Mouse (Mus musculus) heart, embryonic 12.5 days (tissue): Measurements from ENCODE around the gene Opn5. TPM values are rescaled to one million over a fixed set of nuclear protein-coding genes. Genes with fewer than 3 reads are reported as not detected.

Experiments
- ATAC-seq: fragments of 200-750 bp; cut with Nextera tagmentation; 2 replicates; pipeline ENCODE4 v1.8.0; 2017; ENCODE audit warnings: moderate TSS enrichment, moderate library complexity; ENCODE audit not compliant: insufficient number of reproducible peaks, low FRiP score
- H3K27ac ChIP-seq: fragments of 300-500 bp; sonication (generic); 2 replicates; pipeline ENCODE4 v1.5.1; 2016; ENCODE audit warnings: mild to moderate bottlenecking, moderate library complexity; ENCODE audit not compliant: poor library complexity, severe bottlenecking
- H3K27me3 ChIP-seq: fragments of 300-500 bp; sonication (generic); replicated peaks from 2 replicates; pipeline ENCODE4 v1.6.1; 2016; ENCODE audit warnings: mild to moderate bottlenecking, moderate library complexity
- H3K36me3 ChIP-seq: fragments of 300-500 bp; sonication (generic); 2 replicates; pipeline ENCODE4 v1.6.1; 2016; ENCODE audit warnings: mild to moderate bottlenecking, moderate library complexity
- H3K4me1 ChIP-seq: fragments of 300-500 bp; sonication (generic); replicated peaks from 2 replicates; pipeline ENCODE4 v1.6.1; 2016; ENCODE audit warnings: mild to moderate bottlenecking
- H3K4me2 ChIP-seq: fragments of 300-500 bp; sonication (generic); 2 replicates; pipeline ENCODE4 v1.6.1; 2016; ENCODE audit warnings: mild to moderate bottlenecking, moderate library complexity
- H3K4me3 ChIP-seq: fragments of 300-500 bp; sonication (generic); 2 replicates; pipeline ENCODE4 v1.5.1; 2016; ENCODE audit warnings: mild to moderate bottlenecking
- H3K9ac ChIP-seq: fragments of 300-500 bp; sonication (generic); 2 replicates; pipeline ENCODE4 v1.6.1; 2016; ENCODE audit warnings: mild to moderate bottlenecking, moderate library complexity
- H3K9me3 ChIP-seq: fragments of 300-500 bp; sonication (generic); replicated peaks from 2 replicates; pipeline ENCODE4 v1.6.1; 2016; ENCODE audit warnings: mild to moderate bottlenecking, moderate library complexity
- WGBS: fragments of 180-500 bp; shearing (Covaris S2); methylation state at CpG from one replicate; pipeline ENCODE4 v1.1.7; 2016; 5-methylcytosine and 5-hydroxymethylcytosine counted together
- polyA plus RNA-seq: library from polyadenylated mRNA; unstranded; fragments of >200 nt; fragmentation: Nextera tagmentation; extraction: Ambion mirVana; gene quantifications from 2 replicates; pipeline ENCODE4 v1.2.1, GENCODE M21; 2016

Opn5 gene
- polyA plus RNA-seq, 1 experiment from 2014 or later: not detected

GRCm38 (mm10) chr17:42580623-42581022 is 30.6 kb downstream of the Opn5 start:
- H3K4me3 ChIP-seq: no peak overlapping the region
- no peaks in the 10 kb centered on the region for H3K36me3 ChIP-seq
- ATAC-seq: no peak
- H3K9ac ChIP-seq: no peak overlapping the region
- 67% methylated on average over 4 of the region's 4 CpGs for WGBS
- no peaks in the 10 kb centered on the region for H3K27me3 ChIP-seq
- no peak overlapping the region for H3K4me2 ChIP-seq
- no peak overlapping the region for H3K27ac ChIP-seq
- no peaks in the 10 kb centered on the region for H3K9me3 ChIP-seq
- H3K4me1 ChIP-seq: 0 out of 2 replicates have a peak, but pooled peaks cover 2% of the 10 kb centered on the region

GRCm38 (mm10) chr17:42580196-42580595 is 31.0 kb downstream of the Opn5 start:
- H3K9me3 ChIP-seq: no peaks in the 10 kb centered on the region
- WGBS: 76% methylated on average over 3 of the region's 3 CpGs
- no peak overlapping the region for H3K9ac ChIP-seq
- H3K27me3 ChIP-seq: no peaks in the 10 kb centered on the region
- H3K4me2 ChIP-seq: no peak overlapping the region
- ATAC-seq: no peak
- no peak overlapping the region for H3K4me3 ChIP-seq
- no peak overlapping the region for H3K27ac ChIP-seq
- H3K4me1 ChIP-seq: 0 out of 2 replicates have a peak, but pooled peaks cover 2% of the 10 kb centered on the region
- H3K36me3 ChIP-seq: no peaks in the 10 kb centered on the region

- H3K36me3 ChIP-seq: no peaks in the 10 kb centered on the region
- H3K27me3 ChIP-seq: no peaks in the 10 kb centered on the region
- ATAC-seq: peak; percentile 75
- H3K9me3 ChIP-seq: no peaks in the 10 kb centered on the region
- H3K4me3 ChIP-seq: no peak overlapping the region
- H3K4me1 ChIP-seq: 0 out of 2 replicates have a peak, but pooled peaks cover 2% of the 10 kb centered on the region
- no peak overlapping the region for H3K9ac ChIP-seq
- H3K4me2 ChIP-seq: no peak overlapping the region
- H3K27ac ChIP-seq: peak overlapping the region; percentile 36; the same call in 1 of the 2 replicates
- 24% methylated on average over 6 of the region's 6 CpGs for WGBS
Observed at GRCm38 (mm10) chr17:42576671-42577168, 34.5 kb downstream of the Opn5 start.

- Histone ChIP-seq H3K9me3 (no peaks in the 10 kb centered on the region), H3K4me3 (no peak overlapping the region), H3K4me2 (no peak overlapping the region), H3K27me3 (no peaks in the 10 kb centered on the region), H3K36me3 (no peaks in the 10 kb centered on the region), H3K4me1 (0 out of 2 replicates have a peak, but pooled peaks cover 2% of the 10 kb centered on the region), H3K9ac (no peak overlapping the region), H3K27ac (no peak overlapping the region)
- 78% methylated on average over 8 of the region's 8 CpGs for WGBS
- no peak for ATAC-seq
Observed at GRCm38 (mm10) chr17:42573786-42574185, 37.4 kb downstream of the Opn5 start.

GRCm38 (mm10) chr17:42549578-42549977 is 61.6 kb downstream of the Opn5 start:
- Histone ChIP-seq H3K9ac (no peak overlapping the region), H3K9me3 (no peaks in the 10 kb centered on the region), H3K36me3 (no peaks in the 10 kb centered on the region), H3K4me3 (no peak overlapping the region), H3K27ac (no peak overlapping the region), H3K27me3 (no peaks in the 10 kb centered on the region), H3K4me1 (no peaks in the 10 kb centered on the region), H3K4me2 (no peak overlapping the region)
- WGBS: 79% methylated on average over 2 of the region's 2 CpGs
- no peak for ATAC-seq

GRCm38 (mm10) chr17:42530147-42530546 is 81.0 kb downstream of the Opn5 start:
- Histone ChIP-seq H3K27ac (no peak overlapping the region), H3K4me1 (no peaks in the 10 kb centered on the region), H3K9ac (no peak overlapping the region), H3K9me3 (no peaks in the 10 kb centered on the region), H3K27me3 (no peaks in the 10 kb centered on the region), H3K36me3 (no peaks in the 10 kb centered on the region), H3K4me3 (no peak overlapping the region), H3K4me2 (no peak overlapping the region)
- no peak for ATAC-seq
- 55% methylated on average over 5 of the region's 5 CpGs for WGBS

DNA sequence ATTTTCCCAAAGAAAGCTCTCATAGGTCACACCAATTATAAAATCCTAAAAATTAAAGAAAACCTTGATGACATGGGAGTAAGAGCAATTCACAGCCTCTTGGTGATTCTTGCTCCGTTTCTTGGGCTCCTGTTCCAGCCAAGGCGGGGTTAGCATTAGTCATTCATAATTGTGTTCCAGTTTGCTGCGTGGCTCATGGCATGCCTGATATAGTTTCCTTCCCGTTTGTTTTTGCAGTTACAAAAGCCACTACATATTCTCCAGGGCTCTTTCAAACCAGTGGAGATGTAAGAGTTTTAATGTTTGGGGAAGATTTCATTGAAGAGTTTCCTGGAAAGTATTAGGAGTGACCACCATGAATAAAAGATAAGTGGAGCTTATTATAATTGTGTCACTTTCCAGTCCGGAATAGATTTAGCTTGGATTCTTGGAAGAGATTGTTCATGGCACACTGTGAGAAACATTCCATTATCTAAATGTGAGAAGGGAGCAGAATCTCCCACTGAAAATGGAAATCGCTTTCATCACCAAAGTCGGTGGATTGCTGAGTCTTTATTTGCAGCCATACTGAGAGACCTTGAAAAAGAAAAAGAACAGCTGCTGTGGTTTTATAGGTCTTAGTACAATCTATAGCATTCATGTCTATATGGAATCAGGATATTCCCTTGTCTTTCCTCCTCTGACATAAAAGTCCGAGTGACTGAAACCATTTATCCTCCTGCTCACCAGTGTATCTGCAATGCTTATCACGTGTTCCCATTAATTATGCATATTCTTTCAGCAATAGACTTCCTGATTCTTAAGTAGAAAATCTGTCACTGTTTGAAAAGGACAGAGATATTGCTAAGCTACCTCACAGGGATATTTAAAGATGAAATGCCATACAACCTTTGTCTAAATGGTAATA is 101.6 kb downstream of the Opn5 start:
- no peak for ATAC-seq
- no peaks in the 10 kb centered on the region for H3K9me3 ChIP-seq
- no peak overlapping the region for H3K27ac ChIP-seq
- H3K36me3 ChIP-seq: no peaks in the 10 kb centered on the region
- H3K4me2 ChIP-seq: no peak overlapping the region
- no peak overlapping the region for H3K4me3 ChIP-seq
- WGBS: 60% methylated on average over 9 of the region's 9 CpGs
- H3K27me3 ChIP-seq: no peaks in the 10 kb centered on the region
- no peak overlapping the region for H3K9ac ChIP-seq
- H3K4me1 ChIP-seq: no peaks in the 10 kb centered on the region

Other genes starting within 250 kb of the Opn5 start
- 0.18 TPM in 1 of 2 replicates, not detected in the other for gene Adgrf4, start 80.9 kb upstream of the Opn5 start, polyA plus RNA-seq
- gene Adgrf2, start 130.8 kb upstream of the Opn5 start, polyA plus RNA-seq: 0.11 and 0.18 TPM in 2 replicates